Mouse (Mus musculus): ENCODE measurements around the gene Kcnk10. TPM values are rescaled to one million over a fixed set of nuclear protein-coding genes. Genes with fewer than 3 reads are reported as not detected.

The Kcnk10 gene
- polyA plus RNA-seq, 1 experiment from 2014 or later = 1.5 TPM

- Histone ChIP-seq H3K4me3 (ENCODE audit: low read depth, low read length) (no peak overlapping the region), H3K36me3 (ENCODE audit: control insufficient read depth, insufficient read depth, low read length) (no peaks in the 10 kb centered on the region), H3K4me2 (replicated peaks; ENCODE audit: low read depth, low read length) (no peak overlapping the region), H3K9me3 (ENCODE audit: control insufficient read depth, low read depth, low read length) (no peaks in the 10 kb centered on the region), H3K27ac (ENCODE audit: low read length) (no peak overlapping the region), H3K9ac (replicated peaks; ENCODE audit: low read depth, low read length) (no peak overlapping the region), H3K27me3 (ENCODE audit: control insufficient read depth, insufficient read depth, low read length) (no peaks in the 10 kb centered on the region), H3K4me1 (ENCODE audit: control insufficient read depth, insufficient read depth, low read length) (no peaks in the 10 kb centered on the region)
- ATAC-seq (ENCODE audit: insufficient number of reproducible peaks, insufficient read depth, low FRiP score, low read depth) = no peak
- WGBS = 89% methylated on average over 4 of the region's 4 CpGs
These were observed 14.8 kb downstream of the Kcnk10 start for GRCm38 (mm10) chr12:98563261-98563660.

- Histone ChIP-seq H3K4me3 (ENCODE audit: low read depth, low read length) (no peak overlapping the region), H3K4me2 (replicated peaks; ENCODE audit: low read depth, low read length) (no peak overlapping the region), H3K9ac (replicated peaks; ENCODE audit: low read depth, low read length) (no peak overlapping the region), H3K9me3 (ENCODE audit: control insufficient read depth, low read depth, low read length) (no peaks in the 10 kb centered on the region), H3K4me1 (ENCODE audit: control insufficient read depth, insufficient read depth, low read length) (no peaks in the 10 kb centered on the region), H3K36me3 (ENCODE audit: control insufficient read depth, insufficient read depth, low read length) (no peaks in the 10 kb centered on the region), H3K27ac (ENCODE audit: low read length) (no peak overlapping the region), H3K27me3 (ENCODE audit: control insufficient read depth, insufficient read depth, low read length) (no peaks in the 10 kb centered on the region)
- 87% methylated on average over 13 of the region's 13 CpGs for WGBS
- ATAC-seq (ENCODE audit: insufficient number of reproducible peaks, insufficient read depth, low FRiP score, low read depth) = no peak
These were observed 15.7 kb downstream of the Kcnk10 start for GRCm38 (mm10) chr12:98562341-98562977.

- H3K27me3 ChIP-seq (ENCODE audit: control insufficient read depth, insufficient read depth, low read length) = no peaks in the 10 kb centered on the region
- H3K36me3 ChIP-seq (ENCODE audit: control insufficient read depth, insufficient read depth, low read length) = no peaks in the 10 kb centered on the region
- H3K9ac ChIP-seq (replicated peaks; ENCODE audit: low read depth, low read length) = no peak overlapping the region
- no peak overlapping the region for H3K27ac ChIP-seq (ENCODE audit: low read length)
- no peak for ATAC-seq (ENCODE audit: insufficient number of reproducible peaks, insufficient read depth, low FRiP score, low read depth)
- 71% methylated on average over 3 of the region's 3 CpGs for WGBS
- H3K4me2 ChIP-seq (replicated peaks; ENCODE audit: low read depth, low read length) = no peak overlapping the region
- H3K4me1 ChIP-seq (ENCODE audit: control insufficient read depth, insufficient read depth, low read length) = no peaks in the 10 kb centered on the region
- no peaks in the 10 kb centered on the region for H3K9me3 ChIP-seq (ENCODE audit: control insufficient read depth, low read depth, low read length)
- no peak overlapping the region for H3K4me3 ChIP-seq (ENCODE audit: low read depth, low read length)
These were observed 18.1 kb downstream of the Kcnk10 start for GRCm38 (mm10) chr12:98560038-98560437.

DNA sequence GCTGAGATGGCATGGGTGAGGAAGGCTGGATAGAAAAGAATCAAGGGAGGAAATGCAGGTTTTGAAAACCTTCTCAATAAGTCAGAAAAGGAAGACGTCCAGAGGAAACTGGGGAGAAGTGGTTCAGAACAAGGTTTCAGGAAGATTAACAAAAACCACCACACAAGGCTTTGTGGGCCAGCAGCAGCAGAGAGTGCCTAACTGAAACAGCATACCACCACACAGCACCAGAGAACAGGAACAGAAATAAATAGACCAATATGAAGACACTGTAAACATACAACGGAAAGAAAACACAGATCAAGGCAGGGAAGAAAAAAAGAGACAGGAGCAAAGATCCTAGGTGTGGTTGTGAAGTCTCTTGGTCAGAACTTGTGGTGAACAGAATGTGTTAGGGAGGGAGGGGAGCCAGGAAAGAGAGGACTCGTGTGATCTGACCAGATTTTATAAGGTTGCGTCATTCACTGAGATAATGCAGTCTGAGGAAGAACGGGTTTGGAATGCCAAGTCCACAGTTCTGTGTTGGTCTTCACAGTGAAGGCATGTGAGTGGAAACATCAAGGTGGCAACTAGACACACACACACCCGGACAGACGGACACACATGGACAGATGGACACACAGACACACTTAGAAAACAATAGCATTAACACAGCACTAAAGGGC, 21.0 kb downstream of the Kcnk10 start:
- no peak for ATAC-seq (ENCODE audit: insufficient number of reproducible peaks, insufficient read depth, low FRiP score, low read depth)
- Histone ChIP-seq H3K27ac (ENCODE audit: low read length) (no peak overlapping the region), H3K4me1 (ENCODE audit: control insufficient read depth, insufficient read depth, low read length) (no peaks in the 10 kb centered on the region), H3K9ac (replicated peaks; ENCODE audit: low read depth, low read length) (no peak overlapping the region), H3K4me3 (ENCODE audit: low read depth, low read length) (no peak overlapping the region), H3K4me2 (replicated peaks; ENCODE audit: low read depth, low read length) (no peak overlapping the region), H3K36me3 (ENCODE audit: control insufficient read depth, insufficient read depth, low read length) (no peaks in the 10 kb centered on the region), H3K27me3 (ENCODE audit: control insufficient read depth, insufficient read depth, low read length) (no peaks in the 10 kb centered on the region), H3K9me3 (ENCODE audit: control insufficient read depth, low read depth, low read length) (no peaks in the 10 kb centered on the region)
- WGBS = 78% methylated on average over 7 of the region's 7 CpGs

DNA sequence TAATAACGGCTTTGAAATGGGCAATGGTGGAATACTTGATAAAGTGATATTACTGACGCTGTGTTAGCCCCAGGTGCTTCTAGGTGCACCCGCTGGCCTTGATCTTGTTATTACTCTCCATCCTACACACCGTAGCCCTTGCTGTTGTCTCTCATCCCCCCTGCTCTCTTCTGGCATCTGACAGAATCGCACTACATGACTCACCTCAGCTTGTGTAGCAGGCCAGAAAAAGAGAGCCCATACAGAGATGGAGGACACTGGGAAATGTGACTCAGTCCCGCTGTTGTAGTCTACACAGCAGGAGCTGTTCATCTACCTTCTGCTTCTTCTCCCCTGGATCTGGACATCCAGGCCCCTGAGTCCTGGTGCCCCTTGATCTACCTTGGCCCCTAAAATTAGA, 28.1 kb downstream of the Kcnk10 start:
- ATAC-seq (ENCODE audit: insufficient number of reproducible peaks, insufficient read depth, low FRiP score, low read depth) = no peak
- WGBS = 93% methylated on average over 6 of the region's 6 CpGs
- no peak overlapping the region for H3K4me2 ChIP-seq (replicated peaks; ENCODE audit: low read depth, low read length)
- no peaks in the 10 kb centered on the region for H3K36me3 ChIP-seq (ENCODE audit: control insufficient read depth, insufficient read depth, low read length)
- no peaks in the 10 kb centered on the region for H3K27me3 ChIP-seq (ENCODE audit: control insufficient read depth, insufficient read depth, low read length)
- no peaks in the 10 kb centered on the region for H3K4me1 ChIP-seq (ENCODE audit: control insufficient read depth, insufficient read depth, low read length)
- no peaks in the 10 kb centered on the region for H3K9me3 ChIP-seq (ENCODE audit: control insufficient read depth, low read depth, low read length)
- H3K9ac ChIP-seq (replicated peaks; ENCODE audit: low read depth, low read length) = no peak overlapping the region
- no peak overlapping the region for H3K27ac ChIP-seq (ENCODE audit: low read length)
- no peak overlapping the region for H3K4me3 ChIP-seq (ENCODE audit: low read depth, low read length)

DNA sequence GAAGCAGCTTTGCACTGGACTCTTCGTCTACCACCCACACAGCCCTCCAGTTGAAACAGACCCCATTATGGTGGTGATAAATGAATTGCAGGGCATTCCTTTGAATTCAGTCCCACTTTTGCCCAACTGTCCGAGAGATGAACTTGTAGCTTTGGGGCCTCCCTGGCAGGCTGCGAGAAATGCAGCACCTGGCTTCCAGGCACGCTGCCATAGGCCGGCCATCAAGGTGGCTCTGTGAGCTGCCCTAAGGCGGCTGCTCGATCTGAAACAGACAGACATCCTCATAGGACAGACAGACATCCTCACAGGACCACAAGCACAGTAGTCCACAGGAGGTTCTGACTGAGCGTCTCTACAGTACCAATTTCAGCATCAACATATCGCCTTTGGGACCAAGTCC, 30.0 kb downstream of the Kcnk10 start:
- H3K27me3 ChIP-seq (ENCODE audit: control insufficient read depth, insufficient read depth, low read length) = no peaks in the 10 kb centered on the region
- H3K9ac ChIP-seq (replicated peaks; ENCODE audit: low read depth, low read length) = no peak overlapping the region
- 71% methylated on average over 9 of the region's 9 CpGs for WGBS
- no peaks in the 10 kb centered on the region for H3K36me3 ChIP-seq (ENCODE audit: control insufficient read depth, insufficient read depth, low read length)
- H3K4me1 ChIP-seq (ENCODE audit: control insufficient read depth, insufficient read depth, low read length) = no peaks in the 10 kb centered on the region
- ATAC-seq (ENCODE audit: insufficient number of reproducible peaks, insufficient read depth, low FRiP score, low read depth) = no peak
- no peak overlapping the region for H3K4me2 ChIP-seq (replicated peaks; ENCODE audit: low read depth, low read length)
- no peak overlapping the region for H3K4me3 ChIP-seq (ENCODE audit: low read depth, low read length)
- H3K9me3 ChIP-seq (ENCODE audit: control insufficient read depth, low read depth, low read length) = no peaks in the 10 kb centered on the region
- no peak overlapping the region for H3K27ac ChIP-seq (ENCODE audit: low read length)

DNA sequence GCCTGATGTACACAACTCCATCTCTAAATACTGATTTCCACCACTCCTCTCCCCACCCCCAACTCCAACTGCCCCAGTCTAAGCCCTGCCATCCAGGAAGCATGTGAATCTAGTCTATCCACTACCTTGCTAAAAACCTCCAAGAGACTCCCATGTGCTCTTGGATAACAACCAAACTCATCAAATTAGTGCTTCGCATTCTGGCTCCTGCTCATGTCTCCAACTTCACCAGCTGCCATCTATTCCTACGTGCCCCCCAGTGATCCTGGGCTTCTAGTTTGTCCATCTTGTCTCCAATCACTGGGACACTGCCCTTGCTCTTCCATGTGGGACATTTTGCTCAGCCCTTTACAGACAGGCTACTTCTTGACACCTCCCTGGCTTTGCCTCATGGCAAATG, 32.2 kb downstream of the Kcnk10 start:
- H3K27me3 ChIP-seq (ENCODE audit: control insufficient read depth, insufficient read depth, low read length) = no peaks in the 10 kb centered on the region

GRCm38 (mm10) chr12:98545251-98545560, 32.9 kb downstream of the Kcnk10 start:
- H3K27me3 ChIP-seq (ENCODE audit: control insufficient read depth, insufficient read depth, low read length) = no peaks in the 10 kb centered on the region
- H3K9ac ChIP-seq (replicated peaks; ENCODE audit: low read depth, low read length) = no peak overlapping the region
- no peak overlapping the region for H3K4me2 ChIP-seq (replicated peaks; ENCODE audit: low read depth, low read length)
- WGBS = 79% methylated on average over 4 of the region's 4 CpGs
- no peak overlapping the region for H3K4me3 ChIP-seq (ENCODE audit: low read depth, low read length)
- H3K36me3 ChIP-seq (ENCODE audit: control insufficient read depth, insufficient read depth, low read length) = no peaks in the 10 kb centered on the region
- no peak overlapping the region for H3K27ac ChIP-seq (ENCODE audit: low read length)
- H3K4me1 ChIP-seq (ENCODE audit: control insufficient read depth, insufficient read depth, low read length) = no peaks in the 10 kb centered on the region
- ATAC-seq (ENCODE audit: insufficient number of reproducible peaks, insufficient read depth, low FRiP score, low read depth) = no peak
- H3K9me3 ChIP-seq (ENCODE audit: control insufficient read depth, low read depth, low read length) = no peaks in the 10 kb centered on the region

More for the DNA sequence above, 32.2 kb downstream of the Kcnk10 start:
- Histone ChIP-seq H3K9me3 (ENCODE audit: control insufficient read depth, low read depth, low read length) (no peaks in the 10 kb centered on the region), H3K27ac (ENCODE audit: low read length) (no peak overlapping the region), H3K4me1 (ENCODE audit: control insufficient read depth, insufficient read depth, low read length) (no peaks in the 10 kb centered on the region), H3K9ac (replicated peaks; ENCODE audit: low read depth, low read length) (no peak overlapping the region), H3K4me3 (ENCODE audit: low read depth, low read length) (no peak overlapping the region), H3K4me2 (replicated peaks; ENCODE audit: low read depth, low read length) (no peak overlapping the region), H3K36me3 (ENCODE audit: control insufficient read depth, insufficient read depth, low read length) (no peaks in the 10 kb centered on the region)
- no peak for ATAC-seq (ENCODE audit: insufficient number of reproducible peaks, insufficient read depth, low FRiP score, low read depth)
- 92% methylated on average over 2 of the region's 2 CpGs for WGBS

Measured in stomach, embryonic 14.5 days (tissue).